Mouse (Mus musculus) heart, embryonic 13.5 days (tissue): ENCODE data around the gene Tas2r120. TPM values are rescaled to one million over a fixed set of nuclear protein-coding genes. Genes with fewer than 3 reads are reported as not detected.
"Not testable (repeated sequence)": the region's sequence is repeated elsewhere in the genome, so short reads cannot be mapped to it uniquely, and the experiment has no call there.

ENCODE experiments used
- ATAC-seq: fragments of 200-750 bp; cut with Nextera tagmentation; 2 replicates; pipeline ENCODE4 v1.8.0; 2017; ENCODE audit warnings: moderate TSS enrichment; ENCODE audit not compliant: insufficient number of reproducible peaks, low FRiP score, low TSS enrichment; ENCODE audit errors: extremely low read depth
- H3K27ac ChIP-seq: fragments of 300-500 bp; sonication (generic); replicated peaks from 2 replicates; pipeline ENCODE4 v1.5.1; 2015; ENCODE audit warnings: moderate library complexity, mild to moderate bottlenecking, inconsistent platforms
- H3K27me3 ChIP-seq: fragments of 300-500 bp; sonication (generic); replicated peaks from 2 replicates; pipeline ENCODE4 v1.6.1; 2015; ENCODE audit warnings: mild to moderate bottlenecking, inconsistent platforms
- H3K36me3 ChIP-seq: fragments of 300-500 bp; sonication (generic); 2 replicates; pipeline ENCODE4 v1.6.1; 2015; ENCODE audit warnings: mild to moderate bottlenecking, inconsistent platforms
- H3K4me1 ChIP-seq: fragments of 300-500 bp; sonication (generic); 2 replicates; pipeline ENCODE4 v1.6.1; 2015; ENCODE audit warnings: inconsistent platforms
- H3K4me2 ChIP-seq: fragments of 300-500 bp; sonication (generic); 2 replicates; pipeline ENCODE4 v1.6.1; 2015; ENCODE audit warnings: inconsistent platforms, mild to moderate bottlenecking, moderate library complexity
- H3K4me3 ChIP-seq: fragments of 300-500 bp; sonication (generic); 2 replicates; pipeline ENCODE4 v1.5.1; 2015; ENCODE audit warnings: moderate library complexity, mild to moderate bottlenecking, inconsistent platforms
- H3K9ac ChIP-seq: fragments of 300-500 bp; sonication (generic); 2 replicates; pipeline ENCODE4 v1.6.1; 2015; ENCODE audit warnings: inconsistent platforms, mild to moderate bottlenecking, moderate library complexity
- H3K9me3 ChIP-seq: fragments of 300-500 bp; sonication (generic); 2 replicates; pipeline ENCODE4 v1.6.1; 2016; ENCODE audit warnings: inconsistent platforms
- WGBS: fragments of 180-500 bp; shearing (Covaris S2); methylation state at CpG from one replicate; pipeline ENCODE4 v1.1.7; 2015; ENCODE audit warnings: mixed read lengths; 5-methylcytosine and 5-hydroxymethylcytosine counted together
- polyA plus RNA-seq: library from polyadenylated mRNA; unstranded; fragments of >200 nt; fragmentation: Nextera tagmentation; extraction: Ambion mirVana; gene quantifications from 2 replicates; pipeline ENCODE4 v1.2.1, GENCODE M21; 2015

The Tas2r120 gene
- not detected in 2 replicates for polyA plus RNA-seq

GRCm38 (mm10) chr6:132656653-132657052, at the start of gene Tas2r120:
Gene Tas2r120 (plus strand): TSS chr6:132656953.
- no peak within 1 kb of the TSS for H3K9ac ChIP-seq
- no peak for ATAC-seq
- H3K27ac ChIP-seq = no peak within 1 kb of the TSS
- no peaks in the 10 kb centered on the region for H3K27me3 ChIP-seq
- H3K9me3 ChIP-seq = no peaks in the 10 kb centered on the region
- H3K36me3 ChIP-seq = no peaks in the 10 kb centered on the region
- H3K4me2 ChIP-seq = no peak within 1 kb of the TSS
- H3K4me1 ChIP-seq = no peaks in the 10 kb centered on the region
- no peak within 1 kb of the TSS for H3K4me3 ChIP-seq

- no peaks in the 10 kb centered on the region for H3K36me3 ChIP-seq
- H3K4me2 ChIP-seq = no peak overlapping the region
- no peak overlapping the region for H3K27ac ChIP-seq
- no peaks in the 10 kb centered on the region for H3K4me1 ChIP-seq
- H3K9me3 ChIP-seq = no peaks in the 10 kb centered on the region
- ATAC-seq = no peak
- H3K27me3 ChIP-seq = no peaks in the 10 kb centered on the region
- no peak overlapping the region for H3K4me3 ChIP-seq
- H3K9ac ChIP-seq = no peak overlapping the region
Measured at GRCm38 (mm10) chr6:132649399-132649798, 7.4 kb upstream of the Tas2r120 start.

GRCm38 (mm10) chr6:132651426-132651825, 5.3 kb upstream of the Tas2r120 start, which contains the start of gene A630073D07Rik:
Gene A630073D07Rik (minus strand): TSS chr6:132651526.
- Histone ChIP-seq H3K27me3 (no peaks in the 10 kb centered on the region), H3K4me2 (no peak within 1 kb of the TSS), H3K4me1 (no peaks in the 10 kb centered on the region), H3K27ac (no peak within 1 kb of the TSS), H3K9ac (no peak within 1 kb of the TSS), H3K9me3 (no peaks in the 10 kb centered on the region), H3K4me3 (no peak within 1 kb of the TSS), H3K36me3 (no peaks in the 10 kb centered on the region)
- no peak for ATAC-seq
- WGBS = 75% methylated on average over 1 of the region's 1 CpGs

GRCm38 (mm10) chr6:132691596-132691995, 34.8 kb downstream of the Tas2r120 start:
- not testable (repeated sequence) for H3K9me3 ChIP-seq, H3K27me3 ChIP-seq
- 69% methylated on average over 7 of the region's 7 CpGs for WGBS

GRCm38 (mm10) chr6:132700907-132701306, 44.2 kb downstream of the Tas2r120 start, which contains the start of gene Tas2r121:
Gene Tas2r121 (minus strand): TSS chr6:132701007.
- H3K9ac ChIP-seq = no peak within 1 kb of the TSS
- H3K4me3 ChIP-seq = no peak within 1 kb of the TSS
- H3K27ac ChIP-seq = no peak within 1 kb of the TSS
- 0 out of 2 replicates have a peak, but pooled peaks cover 5% of the 10 kb centered on the region for H3K9me3 ChIP-seq
- no peak for ATAC-seq
- no peaks in the 10 kb centered on the region for H3K27me3 ChIP-seq
- H3K4me2 ChIP-seq = no peak within 1 kb of the TSS
- WGBS = 62% methylated on average over 1 of the region's 1 CpGs
- H3K36me3 ChIP-seq = no peaks in the 10 kb centered on the region
- no peaks in the 10 kb centered on the region for H3K4me1 ChIP-seq

More at GRCm38 (mm10) chr6:132691596-132691995, 34.8 kb downstream of the Tas2r120 start:
- not testable (repeated sequence) for H3K4me2 ChIP-seq, H3K36me3 ChIP-seq, H3K4me3 ChIP-seq, H3K27ac ChIP-seq, H3K4me1 ChIP-seq, ATAC-seq, H3K9ac ChIP-seq

Other genes with a start within 250 kb of the Tas2r120 start
- gene Prh1, start 87.1 kb upstream of the Tas2r120 start, polyA plus RNA-seq = not detected in 2 replicates
- not detected in 2 replicates for gene Prp2, start 61.0 kb upstream of the Tas2r120 start, polyA plus RNA-seq
- not detected in 2 replicates for gene A630073D07Rik, start 5.4 kb upstream of the Tas2r120 start, polyA plus RNA-seq
- gene Tas2r121, start 44.1 kb downstream of the Tas2r120 start, polyA plus RNA-seq = not detected in 2 replicates
- gene Tas2r122, start 55.0 kb downstream of the Tas2r120 start, polyA plus RNA-seq = not detected in 2 replicates
- gene Tas2r115, start 81.1 kb downstream of the Tas2r120 start, polyA plus RNA-seq = not detected in 2 replicates
- not detected in 2 replicates for gene Tas2r124, start 97.8 kb downstream of the Tas2r120 start, polyA plus RNA-seq
- not detected in 2 replicates for gene Tas2r102, start 105.2 kb downstream of the Tas2r120 start, polyA plus RNA-seq
- not detected in 2 replicates for gene Tas2r136, start 121.2 kb downstream of the Tas2r120 start, polyA plus RNA-seq
- gene Tas2r117, start 145.9 kb downstream of the Tas2r120 start, polyA plus RNA-seq = not detected in 2 replicates
- gene Tas2r123, start 190.2 kb downstream of the Tas2r120 start, polyA plus RNA-seq = not detected in 2 replicates
- not detected in 2 replicates for gene Tas2r116, start 198.5 kb downstream of the Tas2r120 start, polyA plus RNA-seq
- gene Tas2r110, start 211.1 kb downstream of the Tas2r120 start, polyA plus RNA-seq = not detected in 2 replicates
- not detected in 2 replicates for gene Tas2r113, start 236.1 kb downstream of the Tas2r120 start, polyA plus RNA-seq